Mouse (Mus musculus): ENCODE results near the gene Adgrv1.
"Not testable (repeated sequence)": the region's sequence is repeated elsewhere in the genome, so short reads cannot be mapped to it uniquely, and the experiment has no call there.

Adgrv1 gene

DNA sequence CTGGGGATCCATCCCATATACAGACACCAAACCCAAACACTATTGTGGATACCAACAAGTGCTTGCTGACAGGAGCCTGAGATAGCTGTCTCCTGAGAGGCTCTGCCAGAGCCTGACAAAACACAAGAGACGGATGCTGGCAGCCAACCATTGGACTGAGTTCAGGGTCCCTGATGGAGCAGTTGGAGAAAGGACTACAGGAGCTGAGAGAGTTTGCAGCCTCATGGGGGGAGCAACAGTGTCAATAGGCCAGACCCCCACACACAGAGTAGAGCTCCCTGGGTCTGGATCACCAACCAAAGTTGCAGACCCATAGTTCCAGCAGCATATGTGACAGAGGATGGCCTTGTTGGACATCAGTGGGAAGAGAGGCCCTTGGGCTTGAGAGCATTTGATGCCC is 5.1 kb downstream of the Adgrv1 start:
- not testable (repeated sequence) for DNase-seq (ENCODE audit: low read depth, low spot score)

DNA sequence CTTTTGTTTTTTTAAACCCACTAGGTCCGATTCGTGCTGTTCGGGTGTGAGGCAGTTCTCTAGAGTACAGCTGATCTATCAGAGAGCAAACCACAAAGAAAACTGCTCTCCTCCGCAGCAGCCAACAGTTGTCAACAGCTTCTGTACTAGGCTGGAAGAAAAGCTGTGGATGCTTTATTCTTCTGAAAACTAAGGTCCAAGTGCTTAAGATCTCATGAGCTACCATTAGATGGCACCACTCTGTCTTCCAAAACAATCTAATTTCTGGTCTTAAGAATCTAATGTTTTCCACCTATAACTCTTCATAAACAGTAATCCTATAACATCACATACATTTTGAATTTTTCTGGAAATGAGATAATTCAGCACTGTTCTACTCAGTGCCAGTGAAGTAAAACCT is 22.6 kb downstream of the Adgrv1 start:
- DNase-seq (ENCODE audit: low read depth, low spot score): no peak

DNA sequence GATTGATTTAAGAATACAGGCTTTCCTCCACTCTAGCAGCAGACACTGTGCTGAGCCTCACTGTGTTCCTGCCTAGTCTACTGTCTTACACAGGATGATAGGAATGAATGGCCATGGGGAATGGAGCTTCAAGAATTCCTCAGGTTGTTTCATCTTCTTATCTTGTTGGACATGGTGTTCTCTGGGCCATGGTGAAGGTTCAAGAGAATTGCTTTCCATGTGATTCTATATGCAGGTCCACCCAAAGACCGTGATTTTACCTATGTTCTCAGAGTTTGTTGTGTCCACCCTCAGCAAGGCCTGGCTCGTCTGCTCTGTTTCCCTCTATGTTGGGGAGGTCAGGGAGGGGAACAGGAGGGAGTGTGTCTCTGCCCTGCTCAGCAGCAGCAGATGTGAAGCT is 26.0 kb downstream of the Adgrv1 start:
- DNase-seq (ENCODE audit: low read depth, low spot score): no peak

DNA sequence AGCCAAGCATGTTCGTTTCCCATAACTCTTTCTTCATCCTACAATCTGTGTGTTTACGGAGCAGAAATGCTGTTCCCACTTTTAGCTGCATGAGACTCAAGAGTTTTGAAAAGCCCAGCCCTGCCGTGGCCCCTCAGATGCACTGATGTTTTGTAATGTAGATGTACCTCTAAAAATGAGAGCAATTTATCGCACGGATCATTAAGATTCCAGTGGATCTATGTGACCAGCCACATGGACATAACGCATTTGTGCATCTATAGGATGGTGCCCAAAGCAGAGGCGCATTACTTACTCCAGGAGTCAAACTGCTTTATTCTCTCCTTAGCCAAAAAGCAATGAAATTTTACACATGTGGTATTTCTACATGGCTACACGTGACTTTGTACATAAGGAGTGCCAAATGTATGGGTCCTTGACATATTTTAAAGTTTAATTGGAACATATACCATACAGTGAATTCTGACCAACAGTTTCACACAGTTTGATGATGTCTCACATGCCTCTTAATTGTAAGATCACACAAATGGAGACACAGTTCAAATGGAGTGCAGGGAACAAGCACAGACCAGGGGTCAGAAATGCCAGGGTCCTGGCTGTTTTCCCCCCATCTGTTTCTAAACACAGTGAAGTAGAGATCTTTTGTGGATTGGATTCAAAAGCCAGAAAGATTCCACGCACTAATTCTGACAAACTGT is 35.9 kb downstream of the Adgrv1 start:
- no peak for DNase-seq (ENCODE audit: low read depth, low spot score)

DNA sequence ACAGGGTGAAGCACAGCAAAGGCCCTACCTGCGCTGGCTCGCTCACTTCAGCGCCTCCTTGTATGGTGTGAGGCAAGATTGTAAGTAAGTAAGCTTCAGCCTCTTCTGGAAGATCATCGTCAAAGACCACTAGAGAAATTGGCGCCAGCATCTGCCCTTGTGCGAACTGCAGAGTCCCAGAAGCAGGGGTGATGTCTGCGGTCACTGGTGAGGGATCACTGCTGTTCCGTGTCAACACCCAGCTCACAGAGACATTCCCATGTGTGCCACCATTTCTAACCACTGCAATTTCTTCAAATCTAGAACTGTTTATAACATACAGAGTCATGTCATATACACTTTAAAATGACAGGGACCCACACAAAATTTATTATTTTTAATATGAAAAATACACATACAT is 54.3 kb downstream of the Adgrv1 start:
- DNase-seq (ENCODE audit: low read depth, low spot score): no peak

DNA sequence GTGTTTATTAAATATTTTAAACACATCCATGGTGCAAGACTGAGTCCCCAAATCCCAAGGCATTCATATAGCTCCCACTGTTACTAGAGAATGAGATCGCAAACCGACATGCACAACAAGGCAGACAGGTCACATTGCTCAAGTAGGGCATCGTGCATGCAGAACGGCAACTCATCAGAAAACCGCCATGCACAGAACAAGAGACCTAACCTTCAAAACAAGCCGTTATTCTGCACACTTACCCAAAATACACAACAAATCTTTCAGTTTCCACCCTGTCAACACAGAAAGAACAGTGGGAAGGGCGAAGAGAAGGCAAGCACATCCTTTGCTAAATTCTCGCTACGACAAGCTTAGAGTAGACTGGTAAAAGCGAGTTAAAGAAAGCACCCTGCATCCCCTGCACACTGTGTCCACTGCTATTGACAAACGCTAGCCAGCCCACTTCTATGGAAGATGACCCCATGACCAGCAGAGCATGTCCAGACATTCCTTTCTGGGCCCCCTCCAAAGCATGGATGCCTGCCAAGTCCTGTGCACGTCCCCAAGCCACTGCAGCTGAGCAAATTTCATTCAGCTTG is 62.6 kb downstream of the Adgrv1 start:
- DNase-seq (ENCODE audit: low read depth, low spot score): no peak

DNA sequence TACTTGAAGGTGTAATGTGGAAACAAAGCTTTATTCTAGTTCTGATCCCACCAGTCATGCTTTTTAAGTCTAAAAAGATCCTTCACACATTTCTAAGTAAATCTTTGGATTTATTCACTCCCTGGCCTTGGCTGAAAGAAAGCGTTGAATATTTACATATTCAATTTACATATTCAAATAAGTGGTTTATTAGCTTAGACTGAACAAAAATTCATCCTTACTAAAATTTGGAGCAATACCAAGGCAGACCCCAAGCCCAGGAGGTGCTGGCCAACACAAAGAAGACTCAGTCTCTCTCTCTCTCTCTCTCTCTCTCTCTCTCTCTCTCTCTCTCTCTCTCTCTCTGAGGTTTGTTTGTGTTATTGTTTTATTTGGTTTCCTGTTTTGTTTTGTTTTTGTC is 82.9 kb downstream of the Adgrv1 start:
- DNase-seq (ENCODE audit: low read depth, low spot score): no peak

DNA sequence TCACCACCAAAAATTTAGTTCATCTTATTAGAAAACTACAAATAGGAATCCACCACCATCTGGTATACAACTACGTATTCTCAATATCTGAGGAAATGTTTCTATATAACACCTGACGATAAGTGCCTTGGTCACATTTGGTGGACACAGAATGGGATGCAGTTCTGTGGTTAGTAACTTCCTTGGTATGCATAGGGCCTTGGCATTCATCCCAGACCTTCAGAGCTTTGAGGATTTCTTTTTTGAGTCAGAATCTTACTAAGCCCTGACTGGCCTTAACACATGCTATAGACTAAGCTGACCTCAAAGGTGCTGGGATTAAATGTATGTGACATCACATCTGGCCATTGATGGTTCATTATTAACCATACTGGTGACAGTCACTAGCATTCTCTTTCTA is 98.0 kb downstream of the Adgrv1 start:
- DNase-seq (ENCODE audit: low read depth, low spot score): no peak

DNA sequence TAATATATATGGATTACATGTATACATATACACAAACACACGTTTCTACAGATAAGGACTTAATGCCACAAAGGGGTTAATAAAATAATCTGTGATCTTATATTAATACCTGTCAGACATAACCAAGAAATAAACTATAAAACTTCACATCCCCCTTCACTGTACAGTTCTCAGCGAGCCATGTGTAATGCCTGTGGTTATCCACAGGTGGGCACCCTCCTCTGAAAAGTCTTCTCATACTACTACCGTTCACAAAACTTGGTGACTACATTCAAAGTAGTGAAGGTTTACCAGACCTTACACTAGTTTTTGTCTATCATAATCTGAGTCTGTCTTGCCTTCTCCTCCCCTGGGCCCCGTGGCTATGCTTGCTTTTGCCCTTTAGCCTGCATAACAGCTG is 106.3 kb downstream of the Adgrv1 start:
- DNase-seq (ENCODE audit: low read depth, low spot score): peak; percentile 12

DNA sequence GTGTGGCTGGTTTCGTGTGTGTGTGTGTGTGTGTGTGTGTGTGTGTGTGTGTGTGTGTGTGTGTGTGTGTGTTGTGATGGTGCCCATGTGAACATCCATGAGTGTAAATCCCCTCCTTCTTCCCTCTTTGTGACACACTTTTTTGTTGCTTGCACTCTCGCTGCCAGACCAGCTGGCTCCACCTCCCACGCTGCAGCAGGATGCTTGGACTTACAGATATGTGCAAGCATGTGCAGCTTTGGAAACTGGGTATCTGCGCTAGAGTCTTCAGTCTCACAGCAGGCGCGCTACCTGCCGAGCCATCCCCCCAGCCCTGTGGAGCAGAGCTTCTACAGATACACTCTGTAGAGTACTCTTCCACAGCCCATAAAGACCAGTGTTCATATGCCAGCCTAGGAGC is 122.8 kb downstream of the Adgrv1 start:
- DNase-seq (ENCODE audit: low read depth, low spot score): no peak

DNA sequence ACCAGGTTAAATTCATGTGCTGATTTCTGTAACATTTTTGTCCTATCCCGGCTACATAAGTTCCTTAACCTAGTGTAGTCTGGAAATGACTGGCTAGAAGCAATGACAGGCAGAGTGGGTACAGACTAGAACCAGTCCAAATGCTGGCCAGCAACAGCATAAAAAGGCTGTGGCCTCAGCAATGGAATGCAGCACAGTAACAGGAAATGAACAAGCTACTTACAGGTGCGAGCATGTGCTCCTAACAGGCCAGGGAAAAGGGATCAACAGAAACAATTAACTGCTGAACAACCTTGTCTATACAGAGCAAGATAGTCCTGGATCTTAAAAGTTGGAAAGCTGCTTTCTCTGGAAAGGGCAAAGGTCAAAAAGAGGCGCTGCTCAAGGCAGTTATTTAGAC is 135.9 kb downstream of the Adgrv1 start:
- DNase-seq (ENCODE audit: low read depth, low spot score): no peak

DNA sequence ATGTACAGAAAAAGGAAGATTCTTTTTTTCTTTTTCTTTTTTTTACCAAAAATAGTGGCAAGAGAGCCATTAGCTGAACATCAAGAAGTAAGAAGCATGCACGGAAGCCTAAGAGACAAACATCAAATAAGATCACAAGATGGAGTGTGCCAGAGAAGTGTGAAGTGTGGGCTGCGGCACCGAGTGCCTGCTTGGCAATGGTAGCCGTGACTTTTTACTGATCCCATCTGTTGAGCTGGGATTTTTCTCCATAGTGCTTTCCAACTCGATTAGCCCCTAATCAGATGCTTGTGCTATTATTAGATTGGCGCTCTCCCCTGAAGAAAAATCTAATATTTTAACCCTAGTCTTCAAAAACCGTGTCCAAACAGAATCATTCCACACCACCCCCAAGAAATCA is 141.0 kb downstream of the Adgrv1 start:
- no peak for DNase-seq (ENCODE audit: low read depth, low spot score)

DNA sequence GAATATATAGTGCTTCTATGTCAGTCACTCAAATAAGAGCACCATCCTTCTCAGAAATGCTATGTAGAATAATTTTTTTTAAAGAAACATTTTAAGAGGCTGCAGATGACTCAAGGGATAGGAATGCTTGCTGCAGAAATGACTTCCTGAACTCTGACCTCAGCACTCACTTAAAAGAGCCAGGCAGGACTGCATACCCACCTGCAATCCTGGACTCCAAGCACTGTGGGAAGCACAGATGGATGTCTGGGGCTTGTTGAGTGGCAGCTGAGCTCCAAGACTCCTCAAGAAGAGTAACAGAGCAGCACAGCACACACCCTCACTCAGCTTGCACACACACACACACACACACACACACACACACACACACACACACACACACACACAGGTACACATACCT is 146.0 kb downstream of the Adgrv1 start:
- DNase-seq (ENCODE audit: low read depth, low spot score): no peak

DNA sequence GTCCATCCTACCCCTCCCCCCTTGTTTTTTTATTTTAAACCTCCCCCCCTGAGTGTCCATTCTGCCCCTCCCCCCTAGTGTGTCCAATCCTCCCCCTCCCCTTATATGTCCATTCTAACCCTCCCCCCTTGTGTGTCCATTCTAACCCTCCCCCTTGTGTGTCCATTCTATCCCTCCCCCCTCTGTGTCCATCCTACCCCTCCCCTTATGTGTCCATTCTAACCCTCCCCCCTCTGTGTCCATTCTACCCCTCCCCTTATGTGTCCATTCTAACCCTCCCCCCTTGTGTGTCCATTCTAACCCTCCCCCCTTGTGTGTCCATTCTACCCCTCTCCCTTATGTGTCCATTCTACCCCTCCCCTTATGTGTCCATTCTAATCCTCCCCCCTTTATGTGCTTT is 159.2 kb downstream of the Adgrv1 start:
- DNase-seq (ENCODE audit: low read depth, low spot score): no peak

DNA sequence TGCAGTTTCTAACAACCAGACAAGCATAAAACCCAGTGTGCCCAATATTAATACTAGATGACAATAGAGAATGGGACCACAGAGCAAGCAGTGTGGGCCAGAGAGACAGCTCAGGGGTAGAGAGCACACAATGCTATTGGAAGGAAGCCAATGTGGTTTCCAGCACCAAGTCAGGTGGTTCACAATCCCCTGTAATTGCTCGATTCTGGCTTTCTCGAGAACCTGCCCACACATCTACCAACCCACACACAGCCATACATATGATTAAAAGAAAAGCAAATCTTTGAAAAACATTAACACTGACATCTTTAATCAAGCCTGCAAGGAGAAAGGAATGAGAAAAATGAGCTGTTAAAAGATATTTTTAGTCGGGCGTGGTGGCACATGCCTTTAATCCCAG is 166.3 kb downstream of the Adgrv1 start:
- no peak for DNase-seq (ENCODE audit: low read depth, low spot score)

DNA sequence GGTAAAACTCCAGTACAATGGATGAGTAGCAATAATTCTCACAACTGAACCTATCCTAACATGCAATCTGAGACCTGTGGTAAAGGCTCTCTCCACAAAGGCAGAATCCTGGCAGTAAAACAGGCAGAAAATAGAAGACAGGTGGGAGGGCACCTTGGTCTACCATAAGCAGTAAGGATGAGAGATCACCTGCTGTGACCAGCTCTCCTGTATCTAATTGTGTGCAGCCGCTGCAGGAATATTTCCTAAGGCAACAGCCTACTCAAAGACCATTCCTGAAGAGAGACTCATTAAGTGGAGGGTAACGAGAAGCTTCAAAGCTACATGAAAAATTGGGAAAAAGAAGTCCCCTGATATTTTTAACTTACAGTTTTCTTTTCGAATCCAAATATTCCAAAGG is 167.2 kb downstream of the Adgrv1 start:
- no peak for DNase-seq (ENCODE audit: low read depth, low spot score)

DNA sequence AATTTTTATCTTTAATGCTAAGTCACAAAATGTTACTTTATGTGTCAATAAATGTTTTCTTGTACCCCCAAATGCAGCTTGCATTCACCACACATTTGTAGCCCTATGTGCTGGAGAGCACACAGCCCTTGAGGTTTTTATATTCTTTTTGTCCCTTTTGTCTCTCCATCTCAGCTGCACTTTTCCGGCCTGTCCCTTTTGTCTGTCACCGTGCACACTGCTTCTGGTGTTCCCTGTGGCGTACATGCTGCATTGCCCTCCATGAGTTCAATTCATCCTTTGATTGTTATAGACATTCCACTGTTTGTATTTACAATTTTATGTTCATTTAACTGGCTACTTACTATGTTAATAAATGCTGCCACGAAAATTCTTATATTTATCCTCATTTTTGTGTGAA is 183.3 kb downstream of the Adgrv1 start:
- no peak for DNase-seq (ENCODE audit: low read depth, low spot score)

DNA sequence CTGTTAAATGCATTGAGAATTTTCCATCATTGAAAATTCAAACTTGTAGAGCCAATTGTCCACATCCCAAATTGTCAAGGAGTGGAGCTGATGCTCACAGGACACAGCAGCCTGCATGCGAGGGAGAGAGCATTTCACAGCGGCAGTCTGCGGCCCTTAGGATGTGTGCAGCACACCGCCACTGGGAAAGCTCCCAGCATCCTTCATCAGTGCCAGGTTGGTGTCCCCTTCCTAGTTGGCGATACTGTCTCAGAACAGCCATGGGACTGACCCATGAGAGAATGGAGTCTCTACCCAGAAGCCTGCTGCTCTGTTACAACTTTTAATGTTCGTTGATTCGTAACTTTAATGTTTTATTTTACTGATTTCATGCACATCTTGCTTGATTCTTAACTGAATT is 183.8 kb downstream of the Adgrv1 start:
- no peak for DNase-seq (ENCODE audit: low read depth, low spot score)

DNA sequence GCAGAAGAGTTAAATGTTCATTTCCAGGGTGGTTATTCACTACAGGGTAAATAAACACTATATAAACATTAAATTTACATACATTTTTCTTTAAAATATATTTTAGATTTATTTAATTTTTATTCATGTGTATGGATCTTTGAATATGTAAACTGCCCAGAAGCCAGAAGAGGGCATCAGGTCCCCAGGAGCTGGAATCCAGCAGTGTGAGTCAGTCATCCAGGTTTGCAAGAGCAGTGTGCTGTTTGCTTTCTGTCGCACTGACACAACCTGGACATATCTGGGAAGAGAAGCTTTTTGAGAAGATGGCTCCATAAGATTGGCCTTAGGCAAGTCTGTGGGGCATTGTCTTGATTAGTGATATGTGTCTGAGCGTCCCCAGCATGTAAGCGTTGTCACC is 191.5 kb downstream of the Adgrv1 start:
- no peak for DNase-seq (ENCODE audit: low read depth, low spot score)

DNA sequence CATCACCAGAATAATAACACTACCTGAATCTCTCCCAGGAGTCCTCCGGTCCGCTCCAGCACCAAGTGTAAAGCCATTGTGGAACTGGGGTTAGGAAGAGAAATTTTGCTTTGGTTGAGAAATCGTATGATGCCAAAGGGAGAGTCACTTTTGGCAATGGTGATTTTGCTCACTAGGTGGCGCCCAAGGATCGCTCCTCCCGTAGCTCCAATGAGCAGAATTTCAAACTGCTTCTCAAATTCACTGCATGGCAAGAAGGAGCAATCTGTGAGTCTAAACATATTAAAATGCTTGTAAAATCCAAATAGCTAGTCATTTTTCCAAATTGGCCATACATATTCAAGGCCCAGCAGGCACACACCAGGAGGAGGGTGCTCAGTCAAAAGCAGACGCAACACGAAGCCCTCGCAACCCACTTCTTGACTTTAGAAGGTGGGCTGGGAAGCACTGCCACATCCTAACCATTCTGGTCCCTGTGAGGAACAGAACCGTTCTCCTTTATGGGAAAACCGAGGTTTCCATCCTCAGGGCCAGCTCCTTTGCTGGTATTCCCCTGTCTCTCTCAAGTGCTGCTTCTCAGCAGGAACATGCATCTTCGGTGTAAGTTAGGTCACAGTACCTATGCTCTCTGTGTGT is 193.4 kb downstream of the Adgrv1 start:
- DNase-seq (ENCODE audit: low read depth, low spot score): peak; percentile 65

DNA sequence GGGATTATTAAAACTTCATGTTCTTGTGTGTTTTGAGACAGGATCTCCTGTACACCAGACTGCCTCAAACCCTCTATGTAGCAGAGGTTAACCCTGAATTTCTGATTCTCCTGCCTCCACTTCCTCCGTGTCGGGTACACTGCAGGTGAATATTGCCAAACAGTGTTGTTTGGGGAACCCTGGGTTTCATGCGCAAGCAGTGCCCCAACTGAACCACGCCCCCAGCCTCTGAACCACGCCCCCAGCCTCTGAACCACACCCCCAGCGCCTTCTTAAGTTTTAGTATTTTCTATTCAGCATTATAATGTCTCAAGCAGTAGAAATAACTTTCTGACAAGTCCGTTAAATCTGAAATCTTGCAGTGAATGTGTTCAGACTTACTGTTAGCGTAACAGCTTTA is 195.9 kb downstream of the Adgrv1 start:
- peak; percentile 47 for DNase-seq (ENCODE audit: low read depth, low spot score)

DNA sequence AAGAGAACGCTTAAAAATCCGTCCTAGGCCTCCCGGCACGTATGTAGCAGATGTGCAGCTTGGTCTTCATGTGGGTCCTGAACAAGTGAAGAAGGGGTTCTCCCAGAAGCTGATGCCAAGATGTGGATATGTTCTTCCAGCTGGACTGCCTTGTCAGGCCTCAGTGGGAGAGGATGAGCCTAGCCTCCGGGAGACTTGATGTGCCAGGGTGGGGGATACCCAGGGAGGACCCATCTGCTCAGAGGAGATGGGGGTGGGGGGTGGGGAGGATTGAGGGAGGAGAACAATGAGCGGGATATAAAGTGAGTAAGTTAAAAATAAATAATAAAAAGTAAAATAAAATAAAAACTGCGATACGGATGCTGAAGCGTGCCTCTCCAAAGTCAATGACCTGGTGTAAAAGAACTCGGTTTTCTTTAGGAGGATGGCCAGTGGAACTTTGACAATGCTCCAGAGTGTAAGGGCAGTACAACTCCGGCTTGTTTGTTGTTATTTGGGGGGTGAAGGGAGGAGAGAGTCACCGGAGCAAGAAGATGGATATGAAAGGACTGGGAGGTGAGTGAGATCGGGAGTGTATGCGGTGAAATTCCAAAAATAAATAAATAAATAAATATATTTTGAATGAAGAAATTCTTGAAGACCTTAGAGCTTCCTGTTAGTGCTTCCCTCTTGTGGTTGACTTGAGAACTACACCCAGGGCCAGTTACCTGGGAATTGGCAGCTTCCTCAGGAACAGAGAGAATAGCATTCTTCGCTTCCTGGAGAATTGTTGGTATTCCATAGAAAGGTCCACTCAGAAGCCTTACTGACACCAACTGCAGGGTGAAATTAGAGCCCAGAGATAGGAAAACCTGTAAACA is 205.8 kb downstream of the Adgrv1 start:
- peak; percentile 43 for DNase-seq (ENCODE audit: low read depth, low spot score)

All from A20 (cell line).